Mouse (Mus musculus) cerebellum, adult 11 months (tissue): ENCODE measurements at regions not wholly inside any gene's neighbourhood (a gene's known extent, or its start where the extent isn't known, plus 50 kb on each side); places are given as distances from the start of the nearest gene placed in this dataset.

ENCODE experiments used
- DNase-seq: peaks from one replicate; pipeline ENCODE4 v3.0.0; 2022

DNA sequence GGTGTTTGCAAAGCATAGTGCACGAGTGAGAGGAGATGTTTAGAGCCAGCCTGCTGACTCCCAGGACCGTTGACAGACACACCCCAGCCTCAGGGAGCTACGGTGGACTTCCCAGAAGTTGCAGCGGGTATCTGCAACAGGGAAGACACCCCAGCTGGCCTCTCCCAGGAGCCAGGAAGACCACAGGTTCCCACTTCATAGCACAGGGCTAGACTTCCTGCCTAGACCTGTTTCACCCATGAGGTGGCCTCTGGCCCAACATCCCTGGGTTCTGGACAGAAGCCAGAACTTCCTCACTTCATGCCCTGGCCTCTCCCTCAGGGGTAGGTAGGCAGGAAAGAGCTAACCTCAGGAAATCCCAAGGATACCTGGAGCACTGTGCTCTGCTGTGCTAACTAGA, 66.7 kb upstream of the Hand1 start:
- no peak for DNase-seq

DNA sequence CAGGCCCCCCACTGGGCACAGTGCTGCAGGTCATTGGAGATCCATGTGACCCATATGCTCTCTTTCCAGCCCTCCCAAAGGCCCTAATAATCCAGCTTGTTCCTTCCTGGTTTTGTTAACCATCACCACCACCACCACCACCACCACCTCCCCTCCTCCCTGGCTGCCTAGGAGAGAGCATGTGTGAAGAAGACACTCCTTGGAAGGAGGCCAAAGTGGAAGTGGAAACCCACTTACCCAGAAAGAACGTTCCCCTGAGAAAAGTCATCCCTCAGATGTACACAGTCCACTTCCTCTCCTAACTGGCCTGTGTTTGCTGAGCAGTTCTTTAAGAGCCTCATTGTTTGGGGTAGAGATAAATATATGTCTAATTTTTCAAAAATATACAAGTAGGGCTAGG, 62.9 kb upstream of the Hand1 start:
- DNase-seq = no peak

DNA sequence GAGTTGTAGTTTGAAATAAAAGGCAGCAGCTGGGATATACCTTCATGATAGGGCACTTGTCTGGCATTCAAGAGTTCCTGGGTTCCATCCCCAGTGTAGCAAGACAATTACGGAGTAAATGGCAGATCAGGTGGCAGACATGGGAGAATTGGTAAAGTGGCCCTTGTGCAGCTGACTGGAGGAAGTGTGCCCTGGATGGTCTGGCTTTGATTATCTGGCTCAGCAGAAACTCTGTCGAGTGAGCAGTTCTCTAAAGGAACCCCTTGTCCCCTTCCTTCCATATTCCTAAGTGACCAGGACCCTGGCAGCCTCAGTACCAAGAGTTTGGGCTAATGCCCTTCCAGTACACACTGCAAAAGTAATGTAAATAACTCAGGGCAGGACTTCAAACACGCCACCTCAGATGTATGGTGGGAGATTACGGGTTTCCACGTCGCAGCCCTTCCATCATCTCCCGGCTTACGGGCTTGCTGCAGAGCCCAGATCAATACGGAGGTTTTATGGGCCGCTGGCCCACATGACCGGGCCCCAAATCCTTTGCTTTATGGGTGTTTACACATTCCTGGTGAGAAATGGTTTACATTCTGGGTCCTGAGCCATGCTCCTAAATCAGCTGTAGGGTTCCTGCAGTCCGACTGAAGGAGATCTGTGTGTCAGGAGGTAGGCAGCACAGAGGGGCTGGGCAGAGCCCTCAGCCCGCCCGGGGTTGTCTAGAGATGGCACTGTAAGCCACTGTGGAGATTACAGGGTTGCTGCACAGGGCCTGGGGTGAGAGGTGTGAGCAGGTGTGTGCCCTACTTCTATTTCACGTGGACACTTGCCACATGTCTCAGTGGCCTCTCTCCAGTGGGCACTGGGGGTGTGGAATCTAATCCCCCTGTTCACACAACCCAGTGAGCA, 50.4 kb upstream of the Hand1 start:
- DNase-seq = no peak
